Mouse (Mus musculus) telencephalon, adult 2 months (tissue): ENCODE data around the gene Patl2.

Source experiments
- DNase-seq: peaks from one replicate; pipeline ENCODE4 v3.0.0-alpha.2; 2011; ENCODE audit warnings: low read depth, low spot score

Patl2 gene

GRCm38 (mm10) chr2:122172188-122172587 lies 13.8 kb downstream of the Patl2 start:
- DNase-seq, result no peak

- DNase-seq, result no peak
These were observed 14.7 kb downstream of the Patl2 start for GRCm38 (mm10) chr2:122171292-122171691.

GRCm38 (mm10) chr2:122164293-122164692 lies 21.7 kb downstream of the Patl2 start:
- DNase-seq, result peak; percentile 23

GRCm38 (mm10) chr2:122163430-122164195 lies 22.4 kb downstream of the Patl2 start:
- peak; percentile 72 for DNase-seq

GRCm38 (mm10) chr2:122162529-122162928 lies 23.5 kb downstream of the Patl2 start:
- DNase-seq, result no peak

GRCm38 (mm10) chr2:122161542-122161941 lies 24.4 kb downstream of the Patl2 start:
- no peak for DNase-seq

GRCm38 (mm10) chr2:122160680-122161079 lies 25.3 kb downstream of the Patl2 start, which contains the start of gene Trim69:
TSS of gene Trim69 (plus strand) at chr2:122160700.
- DNase-seq, result no peak

GRCm38 (mm10) chr2:122159667-122160066 lies 26.3 kb downstream of the Patl2 start:
- DNase-seq, result no peak

GRCm38 (mm10) chr2:122158362-122158802 lies 27.6 kb downstream of the Patl2 start:
- no peak for DNase-seq

GRCm38 (mm10) chr2:122157561-122157960 lies 28.4 kb downstream of the Patl2 start:
- no peak for DNase-seq

GRCm38 (mm10) chr2:122156051-122156700 lies 29.8 kb downstream of the Patl2 start:
- no peak for DNase-seq

GRCm38 (mm10) chr2:122155292-122155691 lies 30.7 kb downstream of the Patl2 start:
- no peak for DNase-seq

- no peak for DNase-seq
These were observed 31.5 kb downstream of the Patl2 start for GRCm38 (mm10) chr2:122154479-122154878.

GRCm38 (mm10) chr2:122153681-122154365 lies 32.2 kb downstream of the Patl2 start:
- no peak for DNase-seq

- DNase-seq, result no peak
These were observed 33.1 kb downstream of the Patl2 start for GRCm38 (mm10) chr2:122152850-122153249.

GRCm38 (mm10) chr2:122151221-122151620 lies 34.8 kb downstream of the Patl2 start:
- no peak for DNase-seq

GRCm38 (mm10) chr2:122149716-122150115 lies 36.3 kb downstream of the Patl2 start:
- DNase-seq, result no peak

- DNase-seq, result no peak
These were observed 36.7 kb downstream of the Patl2 start for GRCm38 (mm10) chr2:122149316-122149715.

- no peak for DNase-seq
These were observed 37.6 kb downstream of the Patl2 start for GRCm38 (mm10) chr2:122148242-122148917.

- DNase-seq, result peak; percentile 92
These were observed 38.3 kb downstream of the Patl2 start, which contains the start of gene B2m for GRCm38 (mm10) chr2:122147508-122148241. TSS of gene B2m (plus strand) at chr2:122147686.

GRCm38 (mm10) chr2:122146687-122147086 lies 39.3 kb downstream of the Patl2 start:
- DNase-seq, result no peak
